Mouse (Mus musculus): Measurements from ENCODE around the gene Chdh.

- TF ChIP-seq CTCF (IDR thresholded peaks at IDR 0.05; ENCODE audit: low read depth) (no peak), EP300 (IDR thresholded peaks at IDR 0.05; ENCODE audit: low read depth) (no peak)
Measured at GRCm38 (mm10) chr14:30009864-30010560, 1.2 kb downstream of the Chdh start.

Measured in liver, embryonic 14.5 days (tissue).